Mouse (Mus musculus): ENCODE results near the gene Rere. TPM values are rescaled to one million over a fixed set of nuclear protein-coding genes. Genes with fewer than 3 reads are reported as not detected.

Rere gene
- total and polyA plus RNA-seq, 3 experiments, result 4.1 to 31.8 TPM; not detected in 1

- Histone ChIP-seq H3K4me1 (ENCODE audit: control insufficient read depth in 1 of 2, insufficient read depth in 2 of 2, low read length in 2 of 2) (peaks cover 39 to 46% of the 10 kb centered on the region in 2 experiments), H3K36me3 (ENCODE audit: control insufficient read depth in 1 of 2, insufficient read depth in 2 of 2, low read length in 2 of 2) (peaks cover 0 to 61% of the 10 kb centered on the region in 2 experiments; a peak in 2 of 4 replicates), H3K9me3 (replicated peaks; ENCODE audit: insufficient read depth, low read length) (no peaks in the 10 kb centered on the region), H3K9ac (ENCODE audit: control insufficient read depth, low read depth, low read length, poor library complexity, severe bottlenecking) (no peak overlapping the region), H3K4me3 (ENCODE audit: control insufficient read depth in 1 of 2, insufficient read depth in 1 of 2, low read depth in 2 of 2, low read length in 2 of 2) (no peak overlapping the region), H3K79me2 (ENCODE audit: control insufficient read depth, insufficient read depth, low read length, poor library complexity) (peaks cover 4% of the 10 kb centered on the region), H3K27me3 (ENCODE audit: control insufficient read depth in 1 of 2, insufficient read depth in 2 of 2, low read length in 2 of 2) (no peaks in the 10 kb centered on the region), H3K27ac (ENCODE audit: control insufficient read depth, low read depth, low read length) (no peak overlapping the region)
- no peak for DNase-seq (ENCODE audit: low read depth, low spot score)
- TF ChIP-seq ETS1 (IDR thresholded peaks at IDR 0.05; ENCODE audit: low read depth, low read length) (no peak), ZNF384 (IDR thresholded peaks at IDR 0.05; ENCODE audit: low read depth, low read length) (no peak), NELFE (IDR thresholded peaks at IDR 0.05; ENCODE audit: low read depth, low read length) (no peak), MXI1 (IDR thresholded peaks at IDR 0.05; ENCODE audit: low read depth, low read length) (no peak), GATA1 (IDR thresholded peaks at IDR 0.05; ENCODE audit: low read depth, low read length) (no peak), SMC3 (IDR thresholded peaks at IDR 0.05; ENCODE audit: low read depth, low read length) (no peak), CTCF (IDR thresholded peaks at IDR 0.05 in 2 of 3, conservative IDR thresholded peaks at IDR 0.05 in 1 of 3; ENCODE audit: control insufficient read depth in 1 of 3, insufficient read depth in 1 of 3, low read depth in 2 of 3, low read length in 3 of 3, poor library complexity in 1 of 3, severe bottlenecking in 1 of 3) (no peak), TCF12 (IDR thresholded peaks at IDR 0.05; ENCODE audit: low read depth, low read length) (no peak), MYC (IDR thresholded peaks at IDR 0.05; ENCODE audit: low read depth, low read length) (no peak), ZC3H11A (IDR thresholded peaks at IDR 0.05; ENCODE audit: low read depth, low read length) (no peak), GABPA (IDR thresholded peaks at IDR 0.05; ENCODE audit: low read depth, low read length) (no peak), E2F4 (IDR thresholded peaks at IDR 0.05; ENCODE audit: borderline replicate concordance, low read depth, low read length) (no peak), RAD21 (IDR thresholded peaks at IDR 0.05; ENCODE audit: low read depth, low read length) (no peak), POLR2AphosphoS2 (IDR thresholded peaks at IDR 0.05; ENCODE audit: low read length) (no peak), MAZ (IDR thresholded peaks at IDR 0.05; ENCODE audit: low read depth, low read length) (no peak), TBP (IDR thresholded peaks at IDR 0.05; ENCODE audit: low read depth, low read length) (no peak), USF2 (IDR thresholded peaks at IDR 0.05; ENCODE audit: borderline replicate concordance in 1 of 2, insufficient read depth in 1 of 2, low read depth in 1 of 2, low read length in 2 of 2) (no peak), MAX (IDR thresholded peaks at IDR 0.05; ENCODE audit: low read length) (no peak), MEF2A (IDR thresholded peaks at IDR 0.05; ENCODE audit: extremely low read depth, insufficient replicate concordance, low read depth, low read length, poor library complexity, severe bottlenecking) (no peak)
These were observed 175.9 kb downstream of the Rere start for GRCm38 (mm10) chr4:150457353-150457752.

GRCm38 (mm10) chr4:150457771-150458170, 176.3 kb downstream of the Rere start:
- Histone ChIP-seq H3K4me3 (ENCODE audit: control insufficient read depth in 1 of 2, insufficient read depth in 1 of 2, low read depth in 2 of 2, low read length in 2 of 2) (no peak overlapping the region), H3K9ac (ENCODE audit: control insufficient read depth, low read depth, low read length, poor library complexity, severe bottlenecking) (no peak overlapping the region), H3K36me3 (ENCODE audit: control insufficient read depth in 1 of 2, insufficient read depth in 2 of 2, low read length in 2 of 2) (peaks cover 0 to 63% of the 10 kb centered on the region in 2 experiments; a peak in 2 of 4 replicates), H3K79me2 (ENCODE audit: control insufficient read depth, insufficient read depth, low read length, poor library complexity) (peaks cover 5% of the 10 kb centered on the region), H3K27ac (ENCODE audit: control insufficient read depth, low read depth, low read length) (no peak overlapping the region), H3K4me1 (ENCODE audit: control insufficient read depth in 1 of 2, insufficient read depth in 2 of 2, low read length in 2 of 2) (peaks cover 43 to 50% of the 10 kb centered on the region in 2 experiments), H3K27me3 (ENCODE audit: control insufficient read depth in 1 of 2, insufficient read depth in 2 of 2, low read length in 2 of 2) (no peaks in the 10 kb centered on the region), H3K9me3 (replicated peaks; ENCODE audit: insufficient read depth, low read length) (no peaks in the 10 kb centered on the region)
- no peak for DNase-seq (ENCODE audit: low read depth, low spot score)
- TF ChIP-seq HCFC1 (IDR thresholded peaks at IDR 0.05; ENCODE audit: low read depth, low read length) (no peak), ZMIZ1 (IDR thresholded peaks at IDR 0.05; ENCODE audit: low read depth, low read length) (no peak), ETS1 (IDR thresholded peaks at IDR 0.05; ENCODE audit: low read depth, low read length) (no peak), CTCF (IDR thresholded peaks at IDR 0.05 in 2 of 3, conservative IDR thresholded peaks at IDR 0.05 in 1 of 3; ENCODE audit: control insufficient read depth in 1 of 3, insufficient read depth in 1 of 3, low read depth in 2 of 3, low read length in 3 of 3, poor library complexity in 1 of 3, severe bottlenecking in 1 of 3) (no peak)

All from MEL (cell line).